Mouse (Mus musculus): ENCODE measurements around the gene Rhox13. TPM values are rescaled to one million over a fixed set of nuclear protein-coding genes. Genes with fewer than 3 reads are reported as not detected.
A peak's percentile ranks its signal among the peaks of the same experiment; 100 is the strongest.

Rhox13 gene
- not detected in 2 replicates for polyA plus RNA-seq (2012; rRNA removed)

DNA sequence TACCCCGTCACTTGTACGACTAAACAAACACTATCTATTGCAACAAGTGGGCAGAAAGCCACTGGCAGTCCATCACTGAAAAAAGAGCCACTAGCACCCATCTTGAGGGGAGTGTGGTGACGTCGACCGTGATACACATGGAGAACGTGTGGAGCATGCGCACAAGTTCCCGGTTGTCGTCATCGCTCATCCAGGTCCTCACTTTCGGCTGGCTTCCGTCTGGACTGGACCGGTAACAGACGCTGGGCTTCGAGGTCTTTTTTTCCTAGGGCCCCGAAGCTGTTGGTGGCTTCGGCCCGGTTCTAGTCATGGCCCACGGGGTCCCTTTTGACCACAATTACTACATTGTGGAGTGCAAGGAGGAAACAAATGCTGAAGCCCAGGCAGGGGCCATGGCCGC lies at the start of gene Rhox13:
Rhox13 (plus strand) TSS at position 238 of the 400 bp plus-strand sequence.
- DNase-seq (ENCODE audit: low spot score): no peak

DNA sequence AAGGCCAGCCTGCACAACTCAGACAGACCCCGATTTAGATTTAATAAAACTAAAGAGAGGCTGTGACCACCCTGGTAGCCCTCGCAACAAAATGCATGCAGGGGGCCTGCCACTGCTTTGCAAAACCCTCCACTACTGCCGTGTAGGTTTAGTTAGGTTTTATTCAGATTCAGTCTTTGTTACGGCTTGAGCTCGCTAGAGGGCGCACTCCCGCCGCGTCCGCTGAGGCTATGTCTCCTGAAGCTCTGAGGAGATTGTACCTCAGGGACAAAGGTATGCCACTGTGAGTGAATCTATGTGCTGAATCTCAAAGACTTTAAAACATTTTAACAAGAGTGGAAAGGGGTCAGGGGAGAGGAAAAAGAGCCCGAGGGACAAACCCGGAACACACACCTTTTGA lies 36.8 kb upstream of the Rhox13 start:
- DNase-seq (ENCODE audit: low spot score): peak; percentile 25

DNA sequence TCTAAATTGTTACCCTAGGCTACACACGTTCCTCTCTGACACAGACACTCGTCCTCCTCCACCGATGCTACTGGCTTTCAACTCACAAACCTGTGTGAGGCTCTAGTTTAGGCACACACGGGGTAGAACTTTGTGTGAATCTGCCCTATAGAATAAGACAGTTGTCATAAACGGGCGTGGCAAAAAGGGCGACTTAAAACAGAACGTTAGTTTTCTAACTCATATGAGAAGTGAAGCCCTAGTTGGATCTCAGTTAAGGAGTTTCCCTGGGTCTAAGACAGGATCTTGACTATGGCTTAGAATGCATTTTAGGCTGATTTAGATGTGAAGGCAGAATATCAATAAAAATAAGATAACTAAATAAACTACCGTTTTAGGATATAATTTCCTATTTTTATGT lies 36.0 kb upstream of the Rhox13 start, which contains the start of gene Rhox11:
Rhox11 (minus strand) TSS at position 101 of the 400 bp plus-strand sequence.
- DNase-seq (ENCODE audit: low spot score): no peak

DNA sequence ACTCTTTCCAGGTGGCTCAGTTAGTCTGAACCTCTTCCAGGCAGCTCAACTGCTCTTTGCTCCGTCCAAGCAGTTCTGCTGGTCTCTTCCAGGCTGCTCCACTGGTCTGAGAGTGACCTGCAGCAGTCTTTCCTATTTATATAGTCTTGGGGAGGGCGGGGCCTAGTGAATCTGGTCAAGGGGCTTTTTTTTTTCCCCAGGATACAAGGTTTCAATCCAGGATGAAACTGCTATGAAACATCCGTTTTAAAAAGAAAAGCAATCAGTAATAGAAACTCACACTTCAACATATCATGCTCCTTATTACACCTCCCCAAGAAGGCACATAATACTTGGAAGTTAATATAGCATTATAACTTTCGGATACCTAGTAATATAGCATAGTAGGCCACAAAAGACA lies 10.2 kb upstream of the Rhox13 start, which contains the start of gene Rhox12:
Rhox12 (minus strand) TSS at position 101 of the 400 bp plus-strand sequence.
- DNase-seq (ENCODE audit: low spot score): no peak

DNA sequence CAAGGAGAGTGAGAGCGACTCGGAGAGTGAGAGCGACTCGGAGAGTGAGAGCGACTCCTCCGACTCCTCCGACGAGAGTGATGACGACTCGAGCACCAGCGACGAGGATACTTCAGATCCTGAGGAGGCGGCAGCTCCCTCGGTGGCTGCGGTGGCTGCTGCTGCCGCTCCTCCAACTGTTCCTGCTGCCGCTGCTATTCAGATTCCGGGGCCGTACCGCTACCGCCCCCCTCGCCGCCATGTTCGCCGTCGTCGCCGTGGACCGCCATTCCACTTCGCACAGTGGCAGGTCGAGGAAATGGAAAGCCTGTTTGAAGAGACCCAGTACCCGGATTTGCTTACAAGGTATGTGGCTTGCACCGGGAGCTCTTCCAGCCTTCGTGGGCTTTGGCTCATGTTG lies 459 bp downstream of the Rhox13 start:
- DNase-seq (ENCODE audit: low spot score): no peak

DNA sequence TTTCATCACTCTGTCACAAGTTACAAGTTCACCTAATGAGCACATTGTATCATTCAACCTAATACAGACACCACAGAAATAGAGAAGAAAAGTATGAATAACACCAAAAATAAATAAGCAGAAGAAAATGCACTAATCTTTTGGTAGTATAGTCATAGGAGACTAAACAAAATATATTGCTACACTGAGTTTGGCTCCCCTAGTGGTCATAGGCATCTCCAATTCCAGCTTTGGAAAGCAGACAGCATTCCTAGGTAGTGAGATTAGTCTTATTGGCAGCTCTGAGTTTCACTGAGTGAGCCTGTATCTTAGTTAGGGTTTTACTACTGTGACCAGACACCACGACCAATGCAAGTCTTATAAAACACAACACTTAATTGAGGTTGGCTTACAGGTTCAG lies 38.1 kb downstream of the Rhox13 start:
- DNase-seq (ENCODE audit: low spot score): no peak

DNA sequence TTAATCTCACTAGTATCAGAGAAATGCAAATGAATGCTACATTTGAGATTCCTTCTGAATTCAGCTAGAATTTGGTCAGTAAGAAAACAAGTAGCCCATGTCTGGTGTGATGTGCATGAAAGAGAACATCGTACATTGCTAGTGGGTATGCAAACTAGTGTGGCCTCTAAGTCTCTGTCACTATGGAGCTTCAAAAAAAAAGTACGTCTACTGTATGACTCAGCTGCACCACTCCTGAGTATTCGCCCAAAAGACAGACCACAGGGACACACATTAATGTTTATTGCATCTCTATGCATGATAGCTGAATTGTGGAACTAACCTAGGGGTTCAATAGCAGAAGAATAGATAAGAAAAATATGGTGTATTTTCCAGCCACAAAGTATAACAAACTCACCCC lies 44.3 kb downstream of the Rhox13 start:
- no peak for DNase-seq (ENCODE audit: low spot score)

DNA sequence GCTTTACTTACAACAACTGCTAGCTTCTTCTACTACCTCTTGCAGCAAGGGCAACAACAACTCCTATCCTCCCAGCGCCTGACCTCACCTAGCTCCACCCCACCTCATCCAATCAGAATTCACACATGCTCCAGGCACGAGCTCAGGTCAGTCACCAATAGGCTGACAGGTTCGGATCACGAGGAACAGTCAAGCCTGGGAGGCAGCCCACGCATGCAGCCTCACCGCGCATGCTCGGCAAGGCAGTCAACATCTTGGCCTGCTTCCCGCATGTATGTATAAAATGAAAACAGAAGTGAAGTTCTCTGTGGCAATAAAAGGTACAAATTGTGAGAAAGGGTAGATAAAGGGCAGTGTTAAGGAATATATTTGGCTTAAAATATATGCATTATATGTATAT lies 45.0 kb downstream of the Rhox13 start:
- no peak for DNase-seq (ENCODE audit: low spot score)

DNA sequence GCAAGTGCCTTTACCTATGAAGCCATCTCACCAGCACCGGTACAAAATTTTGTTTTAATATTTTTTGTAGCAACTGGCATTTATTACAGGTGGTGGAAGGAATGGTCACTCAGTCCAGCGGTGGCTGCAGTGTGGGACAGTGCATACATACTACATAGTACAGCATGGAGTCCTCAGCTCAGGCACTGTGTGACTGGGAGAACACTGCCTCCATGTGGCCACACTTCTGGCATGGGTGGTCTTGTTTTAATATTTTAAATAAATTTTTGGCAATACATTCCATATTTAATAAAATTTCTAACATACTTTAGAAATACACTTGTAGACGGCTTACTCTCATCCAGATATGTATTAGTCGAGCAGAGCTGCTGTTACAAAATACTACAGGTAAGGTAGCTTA lies 45.6 kb downstream of the Rhox13 start:
- DNase-seq (ENCODE audit: low spot score): no peak

Other genes starting within 250 kb of the Rhox13 start
- 0.09 TPM in 1 of 2 replicates, not detected in the other for gene Rhox8, start 242.3 kb upstream of the Rhox13 start, polyA plus RNA-seq (2012; rRNA removed)
- gene Rhox7b, start 224.0 kb upstream of the Rhox13 start, polyA plus RNA-seq (2012; rRNA removed): 0.06 and 0.10 TPM in 2 replicates
- not detected in 2 replicates for gene Rhox9, start 219.4 kb upstream of the Rhox13 start, polyA plus RNA-seq (2012; rRNA removed)
- not detected in 2 replicates for gene Btg1-ps1, start 102.4 kb upstream of the Rhox13 start, polyA plus RNA-seq (2012; rRNA removed)
- gene Btg1-ps2, start 78.1 kb upstream of the Rhox13 start, polyA plus RNA-seq (2012; rRNA removed): not detected in 2 replicates
- not detected in 2 replicates for gene Rhox10, start 54.7 kb upstream of the Rhox13 start, polyA plus RNA-seq (2012; rRNA removed)
- not detected in 2 replicates for gene Rhox11, start 36.1 kb upstream of the Rhox13 start, polyA plus RNA-seq (2012; rRNA removed)
- not detected in 2 replicates for gene Rhox12, start 10.3 kb upstream of the Rhox13 start, polyA plus RNA-seq (2012; rRNA removed)
- 8.6 and 8.9 TPM in 2 replicates for gene Zbtb33, start 68.6 kb downstream of the Rhox13 start, polyA plus RNA-seq (2012; rRNA removed)
- gene Tmem255a, start 131.2 kb downstream of the Rhox13 start, polyA plus RNA-seq (2012; rRNA removed): 5.6 and 6.0 TPM in 2 replicates
- gene Atp1b4, start 195.0 kb downstream of the Rhox13 start, polyA plus RNA-seq (2012; rRNA removed): not detected in 2 replicates